In genomic region chr11:114548658-114549057, GRCm38 (mm10) we compare ENCODE assay signal across 16 mouse cellular contexts.
A peak's percentile ranks its signal among the peaks of the same experiment; 100 is the strongest.
DNase-seq lines count a peak whose midpoint lies in the region; TF ChIP-seq lines count a peak whose summit lies in the region.
"Had no signal": no experiment of that assay in that cellular context is flagged by ENCODE, and none has a peak within 500 bp of the region (broad histone marks: within the 10 kb centered on the region; RNA-seq: fewer than 3 reads in every experiment).

No protein-coding gene starts in this region.

- H3K4me3 ChIP-seq in left cerebral cortex, adult 2 months, result no peak overlapping the region
- H3K4me3 ChIP-seq: embryonic facial prominence, embryonic 15.5 days; erythroblast, embryonic 14.5 days; forebrain, embryonic 10.5 days; heart, embryonic 12.5 days; hindbrain, embryonic 12.5 days had no signal

- no peak for TF ChIP-seq CTCF in left cerebral cortex, adult 2 months (IDR thresholded peaks at IDR 0.05)

- DNase-seq in brain, adult 2 months (ENCODE audit: low read depth, low spot score), result peak; percentile 96
- DNase-seq in cerebellum, adult 11 months, result peak; percentile 54
- peak; percentile 65 for DNase-seq in cerebellum, adult 8-10 months
- peak; percentile 70 for DNase-seq in cerebellum, postnatal 25 days
- DNase-seq in left cerebral cortex, adult 2 months (ENCODE audit: extremely low spot score in 1 of 2, low spot score in 2 of 2), result no peak
- no peak for DNase-seq in gastrocnemius, postnatal 14 days
- DNase-seq in layer of hippocampus, postnatal 10 days (ENCODE audit: low spot score in 2 of 2), result no peak
- DNase-seq: adrenal gland, adult 2 months; adrenal gland, postnatal 25 days; embryo, embryonic 11 days; kidney, adult 8-10 months had no signal

- H3K27ac ChIP-seq in left cerebral cortex, adult 2 months, result no peak overlapping the region
- H3K27ac ChIP-seq: embryonic facial prominence, embryonic 15.5 days; forebrain, embryonic 10.5 days; hindbrain, embryonic 12.5 days had no signal

- intact Hi-C loops in left cerebral cortex, adult 2 months (cut with DNase I), result no loop called here
- intact Hi-C loops in gastrocnemius, postnatal 14 days (cut with DNase I; ENCODE audit: low total_unique reads), result no loop called here

Comparison
In these comparisons a context has a peak if more than half of its experiments do, and no peak if none do; other contexts are left out.
1. DNase-seq: peak in brain, adult 2 months (single experiment), cerebellum, adult 11 months (single experiment), cerebellum, adult 8-10 months (single experiment) and cerebellum, postnatal 25 days (2 of 2); none in left cerebral cortex, adult 2 months (0 of 2), gastrocnemius, postnatal 14 days (single experiment) and layer of hippocampus, postnatal 10 days (0 of 2).